Mouse (Mus musculus) urinary bladder, postnatal 25 days (tissue): ENCODE results near the gene Mcm10.
"Not testable (repeated sequence)": the region's sequence is repeated elsewhere in the genome, so short reads cannot be mapped to it uniquely, and the experiment has no call there.

ENCODE experiments used
- DNase-seq: peaks from one replicate; pipeline ENCODE4 v3.0.0; 2022; ENCODE audit warnings: low spot score

Mcm10 gene

GRCm38 (mm10) chr2:4986798-4987197, 25.8 kb downstream of the Mcm10 start:
- DNase-seq: no peak

DNA sequence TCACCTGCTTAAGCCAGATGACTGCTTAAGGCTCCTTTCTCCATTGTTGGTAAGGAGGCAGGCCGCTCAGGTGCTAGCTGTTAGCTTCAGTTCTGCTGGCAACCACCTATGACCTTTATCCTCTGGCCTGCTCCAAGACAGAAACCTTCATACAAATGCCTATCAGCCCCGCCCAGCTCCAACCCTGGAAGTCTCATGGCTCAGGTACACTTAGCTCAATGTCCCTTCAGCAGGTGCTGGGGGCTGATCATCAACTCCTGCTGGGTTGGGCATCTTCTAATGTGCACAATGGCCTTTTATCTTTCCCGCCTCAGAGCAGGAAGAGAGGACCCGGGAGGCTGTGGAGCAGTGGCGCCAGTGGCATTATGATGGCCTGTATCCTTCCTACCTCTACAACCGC, 27.6 kb downstream of the Mcm10 start:
- no peak for DNase-seq

GRCm38 (mm10) chr2:4983987-4984386, 28.6 kb downstream of the Mcm10 start:
- DNase-seq: no peak

- DNase-seq: no peak
These were observed 34.5 kb downstream of the Mcm10 start for GRCm38 (mm10) chr2:4978091-4978490.

DNA sequence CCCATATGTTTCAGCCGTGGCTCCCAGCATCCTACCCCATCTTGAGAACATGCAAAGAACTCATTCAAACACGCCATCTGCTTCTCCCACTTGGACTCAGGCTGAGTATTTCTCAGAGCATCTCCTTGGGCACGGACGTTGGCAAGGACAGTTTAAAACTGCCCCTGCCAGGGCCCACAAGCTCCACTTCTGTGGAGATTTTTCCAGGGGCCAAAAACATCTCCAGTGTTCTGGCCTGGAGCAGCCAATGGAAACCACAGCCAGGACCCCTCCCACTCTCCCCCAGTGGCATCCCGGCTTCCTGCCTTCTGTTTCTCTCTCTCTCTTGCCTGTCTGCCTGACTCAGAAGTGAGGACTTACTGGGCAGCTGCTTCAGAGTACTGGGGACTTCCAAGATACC, 36.8 kb downstream of the Mcm10 start, which contains the start of gene Ucma:
Gene Ucma, plus strand, starts transcription at position 316 of the 400 bp plus-strand sequence.
- no peak for DNase-seq

DNA sequence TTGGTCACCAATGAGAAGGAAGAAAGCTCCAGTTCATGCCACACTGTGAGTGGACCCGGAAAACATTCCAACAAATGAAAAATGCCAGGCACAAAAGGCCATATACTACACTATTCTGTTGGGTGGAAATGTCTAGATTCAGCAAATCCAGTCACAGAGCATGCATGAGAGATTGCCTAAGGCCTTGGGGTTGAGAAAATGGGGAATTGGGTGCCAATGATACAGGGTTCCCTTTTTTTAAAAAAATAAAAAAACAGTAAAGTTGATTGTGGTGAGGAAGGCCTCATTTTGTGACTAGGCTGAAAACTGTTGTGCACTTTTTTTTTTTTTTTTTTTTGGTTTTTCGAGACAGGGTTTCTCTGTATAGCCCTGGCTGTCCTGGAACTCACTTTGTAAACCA, 43.5 kb downstream of the Mcm10 start:
- DNase-seq: no peak

DNA sequence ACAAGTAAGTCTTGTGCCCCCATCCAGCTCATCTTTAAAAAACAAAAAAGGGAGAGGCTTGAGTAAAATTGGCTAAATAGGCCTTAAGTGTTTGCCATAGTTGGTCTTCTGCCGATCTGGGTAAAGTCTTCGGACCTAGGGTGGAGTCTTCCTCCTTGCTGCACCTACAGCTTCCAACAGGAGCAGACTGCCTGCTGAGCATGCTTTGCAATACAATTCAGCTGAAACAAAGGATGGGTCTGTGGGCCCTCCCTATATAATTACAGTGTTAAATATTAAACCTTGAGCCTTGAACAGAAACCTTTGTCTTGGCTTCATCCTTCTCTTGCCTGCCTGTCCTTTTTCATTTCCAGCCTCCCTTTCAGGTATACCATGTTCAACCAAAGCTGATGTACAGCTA, 44.8 kb downstream of the Mcm10 start:
- no peak for DNase-seq

DNA sequence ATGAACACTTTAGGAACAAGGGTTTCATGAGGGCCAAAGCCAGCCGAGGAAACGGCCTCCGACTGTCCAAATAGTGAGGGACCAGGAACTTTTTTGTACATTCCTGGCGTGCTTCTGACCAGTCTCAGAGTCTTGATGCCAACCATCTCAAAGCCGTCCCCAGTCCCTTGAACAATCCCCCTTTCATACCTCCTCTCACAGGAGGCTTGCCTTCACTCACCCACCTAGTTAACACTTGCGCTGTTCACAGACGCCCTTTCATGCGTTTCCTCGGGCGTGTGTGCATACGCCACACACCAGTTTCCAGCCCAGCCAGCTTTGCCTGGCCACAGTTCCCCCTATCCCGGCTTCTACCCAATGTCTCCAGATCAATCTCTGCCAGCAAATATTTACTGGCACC, 54.6 kb downstream of the Mcm10 start:
- no peak for DNase-seq

DNA sequence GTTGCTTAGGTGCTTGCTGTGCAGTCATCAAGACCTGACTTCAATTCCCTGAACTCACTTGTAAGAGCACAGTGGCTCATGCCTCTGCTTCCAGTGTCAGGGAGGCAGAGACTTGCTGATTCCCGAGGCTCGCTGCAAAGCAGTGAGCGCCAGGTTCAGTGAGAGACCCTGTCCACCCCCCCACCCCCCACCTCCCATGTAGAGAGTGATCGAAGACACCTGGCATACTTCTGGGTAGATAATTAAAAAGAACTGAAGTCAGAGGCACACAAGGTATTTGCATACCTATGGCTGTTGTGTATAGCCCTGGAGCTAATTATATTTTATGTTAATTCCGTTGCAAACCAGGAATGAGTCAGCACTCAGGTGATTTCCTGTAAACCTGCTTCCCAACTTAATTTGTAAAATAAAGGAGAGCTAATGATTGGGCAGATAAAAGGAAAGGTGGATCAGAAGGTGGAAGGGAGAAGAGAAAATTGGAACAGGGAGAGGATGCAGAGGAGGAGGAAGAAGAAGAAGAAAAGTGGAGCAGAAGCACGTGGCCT, 58.3 kb downstream of the Mcm10 start:
- DNase-seq: no peak

- no peak for DNase-seq
These were observed 61.6 kb downstream of the Mcm10 start for GRCm38 (mm10) chr2:4950986-4951385.

DNA sequence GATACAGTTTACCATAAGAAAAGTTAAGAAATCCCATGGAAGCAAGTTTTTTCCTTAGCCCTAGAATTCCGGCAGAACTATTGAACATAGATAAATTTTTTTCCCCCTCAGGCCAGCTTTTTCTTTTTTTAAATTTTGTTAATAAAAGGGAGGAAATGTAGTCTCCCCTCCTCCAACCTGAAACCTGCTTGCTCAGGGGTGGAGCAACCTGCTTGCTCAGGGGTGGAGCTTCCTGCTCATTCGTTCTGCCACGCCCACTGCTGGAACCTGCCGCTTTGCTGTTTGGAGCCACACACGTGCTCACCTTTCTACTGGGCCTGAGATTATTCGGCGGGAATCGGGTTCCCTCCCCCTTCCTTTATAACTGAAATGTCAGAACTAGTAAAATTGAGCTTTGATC, 62.9 kb downstream of the Mcm10 start:
- not testable (repeated sequence) for DNase-seq

GRCm38 (mm10) chr2:4940861-4941260, 71.7 kb downstream of the Mcm10 start:
- no peak for DNase-seq
